ENCODE assay signal across 16 mouse cellular contexts in genomic region chr5:44629034-44629625, GRCm38 (mm10).
DNase-seq lines count a peak whose midpoint lies in the region; ATAC-seq and TF ChIP-seq lines count a peak whose summit lies in the region.
"Had no signal": no experiment of that assay in that cellular context is flagged by ENCODE, and none has a peak within 500 bp of the region (broad histone marks: within the 10 kb centered on the region; RNA-seq: fewer than 3 reads in every experiment).

No protein-coding gene starts in this region.

- no peaks in the 10 kb centered on the region for H3K9me3 ChIP-seq in forebrain, postnatal 0 days (ENCODE audit: low read length)
- no peaks in the 10 kb centered on the region for H3K9me3 ChIP-seq in midbrain, embryonic 10.5 days (replicated peaks)
- H3K9me3 ChIP-seq in neural tube, embryonic 14.5 days (ENCODE audit: control insufficient read depth, low read length), result no peaks in the 10 kb centered on the region
- H3K9me3 ChIP-seq: megakaryocyte, embryonic 14.5 days had no signal

- H3K27me3 ChIP-seq in forebrain, postnatal 0 days (ENCODE audit: insufficient read depth, low read length), result no peaks in the 10 kb centered on the region
- H3K27me3 ChIP-seq in midbrain, embryonic 10.5 days (ENCODE audit: low read depth, poor library complexity, severe bottlenecking), result no peaks in the 10 kb centered on the region
- no peaks in the 10 kb centered on the region for H3K27me3 ChIP-seq in neural tube, embryonic 14.5 days (ENCODE audit: control insufficient read depth, insufficient read depth, low read length)
- H3K27me3 ChIP-seq: CH12.LX; megakaryocyte, embryonic 14.5 days had no signal

- ATAC-seq in forebrain, postnatal 0 days, result peak; percentile 62
- ATAC-seq in neural tube, embryonic 14.5 days (ENCODE audit: low read depth), result peak; percentile 67; the same call in 1 of the 2 replicates
- ATAC-seq in monocyte, adult 5-6 weeks (replicated peaks; ENCODE audit: insufficient number of reproducible peaks, low FRiP score, low TSS enrichment, poor library complexity, severe bottlenecking), result no peak
- ATAC-seq: inflammation-experienced regulatory T-cells, adult 6 months; Patski had no signal

- DNase-seq in embryo, embryonic 9.5 days (ENCODE audit: extremely low spot score), result peak; percentile 27
- no peak for DNase-seq in forebrain, postnatal 0 days
- DNase-seq in midbrain, embryonic 10.5 days (ENCODE audit: low spot score), result peak; percentile 47
- no peak for DNase-seq in heart, adult 18-20 months
- DNase-seq in left cerebral cortex, postnatal 25 days (ENCODE audit: low spot score in 2 of 2), result no peak
- DNase-seq: cerebellum, adult 8-10 months; lung, embryonic 14.5 days; right cerebral cortex, postnatal 25 days; thymus, postnatal 25 days had no signal

- 60% methylated on average over 3 of the region's 3 CpGs for WGBS in forebrain, postnatal 0 days
- WGBS in midbrain, embryonic 10.5 days, result 71% methylated on average over 3 of the region's 3 CpGs
- 51% methylated on average over 3 of the region's 3 CpGs for WGBS in neural tube, embryonic 14.5 days

- no peak overlapping the region for H3K9ac ChIP-seq in forebrain, postnatal 0 days
- no peak overlapping the region for H3K9ac ChIP-seq in neural tube, embryonic 14.5 days (replicated peaks; ENCODE audit: low read depth, low read length)
- H3K9ac ChIP-seq: lung, embryonic 14.5 days had no signal

- no peaks in the 10 kb centered on the region for H3K36me3 ChIP-seq in forebrain, postnatal 0 days (ENCODE audit: insufficient read depth)
- H3K36me3 ChIP-seq in midbrain, embryonic 10.5 days, result no peaks in the 10 kb centered on the region
- no peaks in the 10 kb centered on the region for H3K36me3 ChIP-seq in neural tube, embryonic 14.5 days (ENCODE audit: control insufficient read depth, insufficient read depth, low read length)

- H3K27ac ChIP-seq in forebrain, postnatal 0 days (ENCODE audit: low read depth, low read length), result no peak overlapping the region
- 0 out of 2 replicates have a peak overlapping the region, but pooled peaks have one; percentile 0 for H3K27ac ChIP-seq in midbrain, embryonic 10.5 days (replicated peaks)
- H3K27ac ChIP-seq in neural tube, embryonic 14.5 days (ENCODE audit: low read depth, low read length), result no peak overlapping the region
- H3K27ac ChIP-seq: kidney, postnatal 0 days had no signal

- no peak overlapping the region for H3K4me3 ChIP-seq in forebrain, postnatal 0 days (ENCODE audit: low read depth, low read length)
- H3K4me3 ChIP-seq in midbrain, embryonic 10.5 days, result no peak overlapping the region
- H3K4me3 ChIP-seq in neural tube, embryonic 14.5 days (ENCODE audit: low read depth, low read length), result no peak overlapping the region
- H3K4me3 ChIP-seq: megakaryocyte, embryonic 14.5 days had no signal

- intact Hi-C loops in left cerebral cortex, postnatal 25 days (cut with DNase I), result no loop called here

- 0 out of 2 replicates have a peak, but pooled peaks cover 2% of the 10 kb centered on the region for H3K4me1 ChIP-seq in forebrain, postnatal 0 days (ENCODE audit: insufficient read depth)
- H3K4me1 ChIP-seq in midbrain, embryonic 10.5 days, result peaks cover 18% of the 10 kb centered on the region
- peaks cover 5% of the 10 kb centered on the region; the same call in 1 of the 2 replicates for H3K4me1 ChIP-seq in neural tube, embryonic 14.5 days (ENCODE audit: control insufficient read depth, insufficient read depth, low read length)
- H3K4me1 ChIP-seq: megakaryocyte, embryonic 14.5 days had no signal

- no peak for TF ChIP-seq CTCF in forebrain, postnatal 0 days (IDR thresholded peaks at IDR 0.05; ENCODE audit: low read depth)

- no peak overlapping the region for H3K4me2 ChIP-seq in forebrain, postnatal 0 days (ENCODE audit: low read depth)
- no peak overlapping the region for H3K4me2 ChIP-seq in neural tube, embryonic 14.5 days (ENCODE audit: low read depth, low read length)
- H3K4me2 ChIP-seq: lung, embryonic 14.5 days had no signal

Comparison
In these comparisons a context has a peak if more than half of its experiments do, and no peak if none do; other contexts are left out.
1. DNase-seq: peak in embryo, embryonic 9.5 days (single experiment) and midbrain, embryonic 10.5 days (single experiment); none in forebrain, postnatal 0 days (single experiment), heart, adult 18-20 months (0 of 2) and left cerebral cortex, postnatal 25 days (0 of 2).